Mouse (Mus musculus): ENCODE data around the gene Pvr. TPM values are rescaled to one million over a fixed set of nuclear protein-coding genes. Genes with fewer than 3 reads are reported as not detected.

Pvr gene
- total RNA-seq, 2 experiments from 2014 or later, result 11.5 to 14.9 TPM

GRCm38 (mm10) chr7:19871137-19871621, 49.8 kb downstream of the Pvr start:
- DNase-seq, result no peak

- DNase-seq, result no peak
Observed at GRCm38 (mm10) chr7:19867751-19868399, 53.1 kb downstream of the Pvr start.

GRCm38 (mm10) chr7:19866490-19866889, 54.5 kb downstream of the Pvr start:
- no peak for DNase-seq

GRCm38 (mm10) chr7:19865246-19866036, 55.5 kb downstream of the Pvr start:
- no peak for DNase-seq

- no peak for DNase-seq
Observed at GRCm38 (mm10) chr7:19864241-19864640, 56.7 kb downstream of the Pvr start.

GRCm38 (mm10) chr7:19861199-19861598, 59.8 kb downstream of the Pvr start, which contains the start of gene Ceacam16:
Gene Ceacam16, minus strand, starts transcription at chr7:19861299.
- no peak for DNase-seq

GRCm38 (mm10) chr7:19859740-19860139, 61.2 kb downstream of the Pvr start:
- DNase-seq, result no peak

- DNase-seq, result no peak
Observed at GRCm38 (mm10) chr7:19856283-19856682, 64.7 kb downstream of the Pvr start.

GRCm38 (mm10) chr7:19855663-19856062, 65.3 kb downstream of the Pvr start:
- no peak for DNase-seq

Other genes with a start within 250 kb of the Pvr start
- gene Apoc2, start 243.2 kb downstream of the Pvr start, total RNA-seq (2021), result not detected
- gene Gm44805, start 239.7 kb downstream of the Pvr start, total RNA-seq (2021), result not detected
- not detected for gene Apoc4, start 239.7 kb downstream of the Pvr start, total RNA-seq (2021)
- gene Apoc1, start 228.5 kb downstream of the Pvr start, total RNA-seq (2021), result 1 to 10 TPM; 4.6 to 5.7 TPM
- 1,000 to 10,000 TPM; 2,147 to 2,303 TPM for gene Apoe, start 222.0 kb downstream of the Pvr start, total RNA-seq (2021)
- gene Tomm40, start 205.7 kb downstream of the Pvr start, total RNA-seq (2021), result 100 to 1,000 TPM; 110 to 115 TPM
- gene Nectin2, start 170.7 kb downstream of the Pvr start, total RNA-seq (2021), result 1 to 10 TPM; 5.2 to 5.8 TPM
- 1 to 10 TPM; 9.5 to 9.8 TPM for gene Bcam, start 150.1 kb downstream of the Pvr start, total RNA-seq (2021)
- not detected for gene Cblc, start 124.4 kb downstream of the Pvr start, total RNA-seq (2021)
- 1 to 10 TPM in 1 of 2 experiments, under 1 TPM in 1; 0.32 to 1.4 TPM for gene Bcl3, start 98.4 kb downstream of the Pvr start, total RNA-seq (2021)
- 1 to 10 TPM; 1.2 to 1.9 TPM for gene Gm19345, start 69.2 kb downstream of the Pvr start, total RNA-seq (2021)
- gene Ceacam16, start 59.9 kb downstream of the Pvr start, total RNA-seq (2021), result not detected
- gene Ceacam19, start 33.2 kb downstream of the Pvr start, total RNA-seq (2021), result not detected
- gene Igsf23, start 29.6 kb upstream of the Pvr start, total RNA-seq (2021), result not detected
- gene Ceacam20, start 44.3 kb upstream of the Pvr start, total RNA-seq (2021), result not detected
- not detected for gene Nlrp9b, start 70.3 kb upstream of the Pvr start, total RNA-seq (2021)
- not detected for gene Vmn1r91, start 178.5 kb upstream of the Pvr start, total RNA-seq (2021)
- not detected for gene Gm16442, start 201.4 kb upstream of the Pvr start, total RNA-seq (2021)
- not detected for gene Vmn1r93, start 217.9 kb upstream of the Pvr start, total RNA-seq (2021)
- not detected for gene Vmn1r94, start 247.2 kb upstream of the Pvr start, total RNA-seq (2021)

Data from layer of hippocampus, postnatal 36 days (tissue).